ENCODE assay signal across 9 mouse cellular contexts in genomic region chr2:91987542-91987941, GRCm38 (mm10). TPM values are rescaled to one million over a fixed set of nuclear protein-coding genes. Genes with fewer than 3 reads are reported as not detected.
DNase-seq lines count a peak whose midpoint lies in the region; ATAC-seq lines count a peak whose summit lies in the region.
"Had no signal": no experiment of that assay in that cellular context is flagged by ENCODE, and none has a peak within 500 bp of the region (broad histone marks: within the 10 kb centered on the region; RNA-seq: fewer than 3 reads in every experiment).

No protein-coding gene starts in this region.

- H3K27ac ChIP-seq in intestine, embryonic 14.5 days (ENCODE audit: low read depth) = no peak overlapping the region
- H3K27ac ChIP-seq in intestine, embryonic 16.5 days (ENCODE audit: low read length) = no peak overlapping the region
- H3K27ac ChIP-seq in forebrain, embryonic 15.5 days (replicated peaks) = no peak overlapping the region
- H3K27ac ChIP-seq in hindbrain, embryonic 15.5 days (replicated peaks) = no peak overlapping the region
- H3K27ac ChIP-seq in midbrain, embryonic 15.5 days = no peak overlapping the region

- DNase-seq in intestine, embryonic 14.5 days (ENCODE audit: low spot score) = peak; percentile 98
- peak; percentile 85 to 92 for DNase-seq in left cerebral cortex, postnatal 14 days (ENCODE audit: low spot score in 2 of 2)
- DNase-seq in spleen, postnatal 10 days (ENCODE audit: low spot score in 2 of 2) = peak; percentile 75 to 88

- intact Hi-C loops in left cerebral cortex, postnatal 14 days (cut with DNase I) = loop anchor here (1.0 to 10.0 kb wide), 4 partner anchors 43 to 387 kb away; partner anchors contain the start of genes Gm9821, Large2 and Pex16

- H3K4me3 ChIP-seq in intestine, embryonic 14.5 days (ENCODE audit: low read depth, low read length) = no peak overlapping the region
- H3K4me3 ChIP-seq in intestine, embryonic 16.5 days (ENCODE audit: low read length) = no peak overlapping the region
- H3K4me3 ChIP-seq in forebrain, embryonic 15.5 days = no peak overlapping the region
- no peak overlapping the region for H3K4me3 ChIP-seq in hindbrain, embryonic 15.5 days
- H3K4me3 ChIP-seq in midbrain, embryonic 15.5 days = no peak overlapping the region
- H3K4me3 ChIP-seq: myocyte had no signal

- H3K9me3 ChIP-seq in intestine, embryonic 14.5 days (ENCODE audit: control insufficient read depth, low read length) = 0 out of 2 replicates have a peak, but pooled peaks cover 4% of the 10 kb centered on the region
- H3K9me3 ChIP-seq in intestine, embryonic 16.5 days (ENCODE audit: control insufficient read depth, low read length) = no peaks in the 10 kb centered on the region
- H3K9me3 ChIP-seq in forebrain, embryonic 15.5 days = no peaks in the 10 kb centered on the region
- H3K9me3 ChIP-seq in hindbrain, embryonic 15.5 days = no peaks in the 10 kb centered on the region
- no peaks in the 10 kb centered on the region for H3K9me3 ChIP-seq in midbrain, embryonic 15.5 days

- peaks cover 17% of the 10 kb centered on the region for H3K36me3 ChIP-seq in intestine, embryonic 14.5 days (ENCODE audit: control insufficient read depth, insufficient read depth, low read length)
- H3K36me3 ChIP-seq in intestine, embryonic 16.5 days (ENCODE audit: control insufficient read depth, insufficient read depth, low read length) = peaks cover 11% of the 10 kb centered on the region; the same call in 1 of the 2 replicates
- H3K36me3 ChIP-seq in forebrain, embryonic 15.5 days = no peaks in the 10 kb centered on the region
- no peaks in the 10 kb centered on the region for H3K36me3 ChIP-seq in hindbrain, embryonic 15.5 days
- no peaks in the 10 kb centered on the region for H3K36me3 ChIP-seq in midbrain, embryonic 15.5 days (replicated peaks)

- WGBS in intestine, embryonic 14.5 days = 2% methylated on average over 3 of the region's 3 CpGs
- 0% methylated on average over 3 of the region's 3 CpGs for WGBS in intestine, embryonic 16.5 days
- WGBS in forebrain, embryonic 15.5 days = 4% methylated on average over 3 of the region's 3 CpGs
- WGBS in hindbrain, embryonic 15.5 days = 4% methylated on average over 3 of the region's 3 CpGs
- WGBS in midbrain, embryonic 15.5 days = 3% methylated on average over 3 of the region's 3 CpGs

- peaks cover 13% of the 10 kb centered on the region for H3K4me1 ChIP-seq in intestine, embryonic 14.5 days (replicated peaks; ENCODE audit: control insufficient read depth, insufficient read depth, low read length)
- peaks cover 15% of the 10 kb centered on the region for H3K4me1 ChIP-seq in intestine, embryonic 16.5 days (ENCODE audit: control insufficient read depth, insufficient read depth, low read length)
- H3K4me1 ChIP-seq in forebrain, embryonic 15.5 days = peaks cover 7% of the 10 kb centered on the region
- peaks cover 14% of the 10 kb centered on the region for H3K4me1 ChIP-seq in hindbrain, embryonic 15.5 days (replicated peaks)
- peaks cover 6% of the 10 kb centered on the region for H3K4me1 ChIP-seq in midbrain, embryonic 15.5 days

- H3K27me3 ChIP-seq in intestine, embryonic 14.5 days (replicated peaks; ENCODE audit: control insufficient read depth, insufficient read depth, low read length) = no peaks in the 10 kb centered on the region
- H3K27me3 ChIP-seq in intestine, embryonic 16.5 days (replicated peaks; ENCODE audit: control insufficient read depth, insufficient read depth, low read length) = no peaks in the 10 kb centered on the region
- no peaks in the 10 kb centered on the region for H3K27me3 ChIP-seq in forebrain, embryonic 15.5 days
- H3K27me3 ChIP-seq in hindbrain, embryonic 15.5 days = no peaks in the 10 kb centered on the region
- 0 out of 2 replicates have a peak, but pooled peaks cover 3% of the 10 kb centered on the region for H3K27me3 ChIP-seq in midbrain, embryonic 15.5 days (replicated peaks)

- H3K4me2 ChIP-seq in intestine, embryonic 14.5 days (ENCODE audit: low read length) = no peak overlapping the region
- H3K4me2 ChIP-seq in intestine, embryonic 16.5 days (ENCODE audit: low read depth, low read length) = no peak overlapping the region
- H3K4me2 ChIP-seq in forebrain, embryonic 15.5 days (replicated peaks) = no peak overlapping the region
- no peak overlapping the region for H3K4me2 ChIP-seq in hindbrain, embryonic 15.5 days
- no peak overlapping the region for H3K4me2 ChIP-seq in midbrain, embryonic 15.5 days

- no peak overlapping the region for H3K9ac ChIP-seq in intestine, embryonic 14.5 days (ENCODE audit: low read length)
- H3K9ac ChIP-seq in intestine, embryonic 16.5 days (ENCODE audit: low read depth, low read length) = no peak overlapping the region
- H3K9ac ChIP-seq in forebrain, embryonic 15.5 days (replicated peaks) = no peak overlapping the region
- H3K9ac ChIP-seq in hindbrain, embryonic 15.5 days = no peak overlapping the region
- no peak overlapping the region for H3K9ac ChIP-seq in midbrain, embryonic 15.5 days

- ATAC-seq in intestine, embryonic 14.5 days (replicated peaks; ENCODE audit: low FRiP score, low TSS enrichment, low read depth) = 0 out of 2 replicates have a peak, but pooled peaks have one; percentile 12
- no peak for ATAC-seq in intestine, embryonic 16.5 days
- ATAC-seq in cerebellum, adult (ENCODE audit: insufficient number of reproducible peaks, low FRiP score, low TSS enrichment) = peak; percentile 58
- ATAC-seq in forebrain, embryonic 15.5 days (replicated peaks) = 0 out of 2 replicates have a peak, but pooled peaks have one; percentile 50
- peak; percentile 40; the same call in 1 of the 2 replicates for ATAC-seq in hindbrain, embryonic 15.5 days (ENCODE audit: low FRiP score, low read depth)
- peak; percentile 28; the same call in 1 of the 2 replicates for ATAC-seq in midbrain, embryonic 15.5 days (replicated peaks)

RNA-seq across cellular contexts. Expression of gene Dgkz, which starts 11.9 kb away (rescaled TPM):
- polyA plus RNA-seq in intestine, embryonic 14.5 days (2014; fragmentation: Nextera tagmentation; extraction: Ambion mirVana) = 71.9 and 75.6 TPM in 2 replicates
- polyA plus RNA-seq in intestine, embryonic 16.5 days (2015; fragmentation: Nextera tagmentation; extraction: Ambion mirVana) = 46.4 and 66.7 TPM in 2 replicates
- 27.6 and 28.2 TPM in 2 replicates for polyA plus RNA-seq in forebrain, embryonic 15.5 days (2015; fragmentation: Nextera tagmentation; extraction: Ambion mirVana)
- 32.4 and 40.9 TPM in 2 replicates for polyA plus RNA-seq in hindbrain, embryonic 15.5 days (2015; fragmentation: Nextera tagmentation; extraction: Ambion mirVana)
- 100 to 1,000 TPM; 342 to 377 TPM for total RNA-seq in left cerebral cortex, postnatal 14 days (2021)
- polyA plus RNA-seq in midbrain, embryonic 15.5 days (2015; fragmentation: Nextera tagmentation; extraction: Ambion mirVana) = 32.2 and 36.1 TPM in 2 replicates

RNA-seq across cellular contexts. Expression of gene Creb3l1, which starts 36.8 kb away (rescaled TPM):
- 21.2 and 24.1 TPM in 2 replicates for polyA plus RNA-seq in intestine, embryonic 14.5 days (2014; fragmentation: Nextera tagmentation; extraction: Ambion mirVana)
- 16.6 and 17.6 TPM in 2 replicates for polyA plus RNA-seq in intestine, embryonic 16.5 days (2015; fragmentation: Nextera tagmentation; extraction: Ambion mirVana)
- 0.92 and 1.0 TPM in 2 replicates for polyA plus RNA-seq in forebrain, embryonic 15.5 days (2015; fragmentation: Nextera tagmentation; extraction: Ambion mirVana)
- 2.2 and 2.9 TPM in 2 replicates for polyA plus RNA-seq in hindbrain, embryonic 15.5 days (2015; fragmentation: Nextera tagmentation; extraction: Ambion mirVana)
- 1 to 10 TPM; 3.9 to 6.0 TPM for total RNA-seq in left cerebral cortex, postnatal 14 days (2021)
- 1.6 TPM in 2 replicates for polyA plus RNA-seq in midbrain, embryonic 15.5 days (2015; fragmentation: Nextera tagmentation; extraction: Ambion mirVana)

RNA-seq across cellular contexts. Expression of gene Gm9821, which starts 42.0 kb away (rescaled TPM):
- polyA plus RNA-seq in intestine, embryonic 14.5 days (2014; fragmentation: Nextera tagmentation; extraction: Ambion mirVana) = 0.74 and 0.88 TPM in 2 replicates
- 0.28 and 0.55 TPM in 2 replicates for polyA plus RNA-seq in intestine, embryonic 16.5 days (2015; fragmentation: Nextera tagmentation; extraction: Ambion mirVana)
- polyA plus RNA-seq in forebrain, embryonic 15.5 days (2015; fragmentation: Nextera tagmentation; extraction: Ambion mirVana) = 0.15 and 0.32 TPM in 2 replicates
- polyA plus RNA-seq in hindbrain, embryonic 15.5 days (2015; fragmentation: Nextera tagmentation; extraction: Ambion mirVana) = 0.30 and 0.32 TPM in 2 replicates
- total RNA-seq in left cerebral cortex, postnatal 14 days (2021) = not detected
- 0.20 and 0.31 TPM in 2 replicates for polyA plus RNA-seq in midbrain, embryonic 15.5 days (2015; fragmentation: Nextera tagmentation; extraction: Ambion mirVana)

RNA-seq across cellular contexts. Expression of gene Mdk, which starts 55.4 kb away (rescaled TPM):
- 973 and 1,126 TPM in 2 replicates for polyA plus RNA-seq in intestine, embryonic 14.5 days (2014; fragmentation: Nextera tagmentation; extraction: Ambion mirVana)
- polyA plus RNA-seq in intestine, embryonic 16.5 days (2015; fragmentation: Nextera tagmentation; extraction: Ambion mirVana) = 370 and 437 TPM in 2 replicates
- 347 and 357 TPM in 2 replicates for polyA plus RNA-seq in forebrain, embryonic 15.5 days (2015; fragmentation: Nextera tagmentation; extraction: Ambion mirVana)
- 187 and 224 TPM in 2 replicates for polyA plus RNA-seq in hindbrain, embryonic 15.5 days (2015; fragmentation: Nextera tagmentation; extraction: Ambion mirVana)
- total RNA-seq in left cerebral cortex, postnatal 14 days (2021) = 10 to 100 TPM; 24.9 to 26.3 TPM
- 132 and 158 TPM in 2 replicates for polyA plus RNA-seq in midbrain, embryonic 15.5 days (2015; fragmentation: Nextera tagmentation; extraction: Ambion mirVana)
